Mouse (Mus musculus) forebrain, embryonic 11.5 days (tissue): Measurements from ENCODE around the gene Zfp260. TPM values are rescaled to one million over a fixed set of nuclear protein-coding genes. Genes with fewer than 3 reads are reported as not detected.

Experiments
- ATAC-seq: fragments of 200-750 bp; cut with Nextera tagmentation; replicated peaks from 2 replicates; pipeline ENCODE4 v1.8.0; 2017; ENCODE audit warnings: moderate TSS enrichment; ENCODE audit not compliant: low FRiP score
- DNase-seq: peaks from one replicate; pipeline ENCODE4 v3.0.0-alpha.2; 2017; ENCODE audit warnings: low spot score
- H3K27ac ChIP-seq: fragments of 300-500 bp; sonication (generic); 2 replicates; pipeline ENCODE4 v1.5.1; 2014; ENCODE audit warnings: low read depth, low read length
- H3K27me3 ChIP-seq: fragments of 300-500 bp; sonication (generic); 2 replicates; pipeline ENCODE4 v1.6.1; 2014; ENCODE audit warnings: mild to moderate bottlenecking, low read length, mixed read lengths; ENCODE audit not compliant: control insufficient read depth, insufficient read depth
- H3K36me3 ChIP-seq: fragments of 300-500 bp; sonication (generic); 2 replicates; pipeline ENCODE4 v1.6.1; 2014; ENCODE audit warnings: mild to moderate bottlenecking, low read length, moderate library complexity, mixed read lengths; ENCODE audit not compliant: control insufficient read depth, insufficient read depth
- H3K4me1 ChIP-seq: fragments of 300-500 bp; sonication (generic); replicated peaks from 2 replicates; pipeline ENCODE4 v1.6.1; 2014; ENCODE audit warnings: low read length, mixed read lengths; ENCODE audit not compliant: control insufficient read depth, insufficient read depth
- H3K4me2 ChIP-seq: fragments of 300-500 bp; sonication (generic); 2 replicates; pipeline ENCODE4 v1.6.1; 2014; ENCODE audit warnings: low read depth, mild to moderate bottlenecking, low read length, moderate library complexity, mixed read lengths; ENCODE audit not compliant: severe bottlenecking
- H3K4me3 ChIP-seq: fragments of 300-500 bp; sonication (generic); 2 replicates; pipeline ENCODE4 v1.5.1; 2014; ENCODE audit warnings: low read depth, low read length
- H3K9ac ChIP-seq: fragments of 300-500 bp; sonication (generic); 2 replicates; pipeline ENCODE4 v1.6.1; 2014; ENCODE audit warnings: low read length
- H3K9me3 ChIP-seq: fragments of 300-500 bp; sonication (generic); 2 replicates; pipeline ENCODE4 v1.6.1; 2016; ENCODE audit warnings: low read length, mixed read lengths; ENCODE audit not compliant: control insufficient read depth
- WGBS: fragments of 180-500 bp; shearing (Covaris S2); extraction: QIAGEN DNeasy Blood & Tissue Kit; methylation state at CpG from one replicate; pipeline ENCODE4 v1.1.7; 2014; 5-methylcytosine and 5-hydroxymethylcytosine counted together
- polyA plus RNA-seq: library from polyadenylated mRNA; unstranded; fragments of >200 nt; fragmentation: Nextera tagmentation; extraction: Ambion mirVana; gene quantifications from 2 replicates; pipeline ENCODE4 v1.2.1, GENCODE M21; 2014

The Zfp260 gene
- 121 and 124 TPM in 2 replicates for polyA plus RNA-seq

GRCm38 (mm10) chr7:30094646-30095429 is at the start of gene Zfp260:
Gene Zfp260, plus strand, starts transcription at chr7:30094777.
- Histone ChIP-seq H3K4me3 (peak within 1 kb of the TSS; percentile 60), H3K9ac (peak within 1 kb of the TSS; percentile 96), H3K27ac (peak within 1 kb of the TSS; percentile 97), H3K4me1 (peaks cover 9% of the 10 kb centered on the region; the same call in 1 of the 2 replicates), H3K9me3 (no peaks in the 10 kb centered on the region), H3K4me2 (peak within 1 kb of the TSS; percentile 62), H3K36me3 (peaks cover 5% of the 10 kb centered on the region; the same call in 1 of the 2 replicates), H3K27me3 (no peaks in the 10 kb centered on the region)
- under 1% methylated on average over 26 of the region's 26 CpGs for WGBS
- peak; percentile 78 for ATAC-seq
- DNase-seq = peak; percentile 96

GRCm38 (mm10) chr7:30048126-30048525 is 46.5 kb upstream of the Zfp260 start:
- WGBS = 92% methylated on average over 4 of the region's 4 CpGs
- no peak for DNase-seq
- Histone ChIP-seq H3K4me1 (no peaks in the 10 kb centered on the region), H3K9me3 (no peaks in the 10 kb centered on the region), H3K27me3 (no peaks in the 10 kb centered on the region), H3K4me3 (no peak overlapping the region), H3K36me3 (no peaks in the 10 kb centered on the region), H3K27ac (no peak overlapping the region), H3K9ac (no peak overlapping the region), H3K4me2 (no peak overlapping the region)
- ATAC-seq = no peak

GRCm38 (mm10) chr7:30050882-30051548 is 43.6 kb upstream of the Zfp260 start, which contains the start of gene Zfp14:
Gene Zfp14, minus strand, starts transcription at chr7:30051380.
- under 1% methylated on average over 40 of the region's 40 CpGs for WGBS
- H3K4me3 ChIP-seq = peak within 1 kb of the TSS; percentile 71

GRCm38 (mm10) chr7:30053591-30053990 is 41.0 kb upstream of the Zfp260 start:
- Histone ChIP-seq H3K4me3 (no peak overlapping the region), H3K4me2 (no peak overlapping the region), H3K4me1 (no peaks in the 10 kb centered on the region), H3K9ac (no peak overlapping the region), H3K27ac (no peak overlapping the region), H3K27me3 (no peaks in the 10 kb centered on the region), H3K36me3 (peaks cover 4% of the 10 kb centered on the region; the same call in 1 of the 2 replicates), H3K9me3 (no peaks in the 10 kb centered on the region)
- ATAC-seq (no peak), DNase-seq (no peak)
- WGBS = 18% methylated on average over 3 of the region's 3 CpGs

More at GRCm38 (mm10) chr7:30050882-30051548, 43.6 kb upstream of the Zfp260 start, which contains the start of gene Zfp14:
- H3K9ac ChIP-seq = peak within 1 kb of the TSS; percentile 77
- H3K36me3 ChIP-seq = no peaks in the 10 kb centered on the region; the same call in 1 of the 2 replicates
- H3K27me3 ChIP-seq = no peaks in the 10 kb centered on the region
- peak within 1 kb of the TSS; percentile 88 for H3K4me2 ChIP-seq
- peak within 1 kb of the TSS; percentile 78; the same call in 1 of the 2 replicates for H3K27ac ChIP-seq
- ATAC-seq (peak; percentile 99), DNase-seq (peak; percentile 93)
- no peaks in the 10 kb centered on the region for H3K9me3 ChIP-seq
- H3K4me1 ChIP-seq = no peaks in the 10 kb centered on the region

GRCm38 (mm10) chr7:30060341-30060740 is 34.2 kb upstream of the Zfp260 start:
- ATAC-seq (no peak), DNase-seq (no peak)
- H3K4me1 ChIP-seq = no peaks in the 10 kb centered on the region
- WGBS = 91% methylated on average over 6 of the region's 6 CpGs
- no peaks in the 10 kb centered on the region for H3K9me3 ChIP-seq
- H3K27ac ChIP-seq = no peak overlapping the region
- peaks cover 4% of the 10 kb centered on the region; the same call in 1 of the 2 replicates for H3K36me3 ChIP-seq
- H3K27me3 ChIP-seq = no peaks in the 10 kb centered on the region
- H3K4me3 ChIP-seq = no peak overlapping the region
- H3K4me2 ChIP-seq = no peak overlapping the region
- H3K9ac ChIP-seq = no peak overlapping the region

GRCm38 (mm10) chr7:30062478-30062877 is 32.1 kb upstream of the Zfp260 start:
- no peak for DNase-seq
- Histone ChIP-seq H3K36me3 (no peaks in the 10 kb centered on the region; the same call in 1 of the 2 replicates), H3K4me1 (no peaks in the 10 kb centered on the region), H3K9ac (no peak overlapping the region), H3K4me2 (no peak overlapping the region), H3K4me3 (no peak overlapping the region), H3K9me3 (no peaks in the 10 kb centered on the region), H3K27me3 (no peaks in the 10 kb centered on the region), H3K27ac (no peak overlapping the region)
- WGBS = 87% methylated on average over 5 of the region's 5 CpGs
- no peak for ATAC-seq

GRCm38 (mm10) chr7:30064622-30065021 is 30.0 kb upstream of the Zfp260 start:
- H3K9ac ChIP-seq = no peak overlapping the region
- H3K27me3 ChIP-seq = no peaks in the 10 kb centered on the region
- 81% methylated on average over 5 of the region's 5 CpGs for WGBS
- no peak overlapping the region for H3K4me2 ChIP-seq
- no peaks in the 10 kb centered on the region for H3K4me1 ChIP-seq
- no peaks in the 10 kb centered on the region; the same call in 1 of the 2 replicates for H3K36me3 ChIP-seq
- DNase-seq = no peak
- H3K9me3 ChIP-seq = no peaks in the 10 kb centered on the region
- ATAC-seq = no peak
- H3K27ac ChIP-seq = no peak overlapping the region
- H3K4me3 ChIP-seq = no peak overlapping the region

GRCm38 (mm10) chr7:30072146-30073028 is 22.2 kb upstream of the Zfp260 start, which contains the start of gene Zfp82:
Gene Zfp82, minus strand, starts transcription at chr7:30072900.
- WGBS = under 1% methylated on average over 48 of the region's 50 CpGs
- H3K36me3 ChIP-seq = no peaks in the 10 kb centered on the region

More at GRCm38 (mm10) chr7:30072146-30073028, 22.2 kb upstream of the Zfp260 start, which contains the start of gene Zfp82:
- Histone ChIP-seq H3K4me3 (peak within 1 kb of the TSS; percentile 71), H3K27ac (peak within 1 kb of the TSS; percentile 41; the same call in 1 of the 2 replicates), H3K27me3 (no peaks in the 10 kb centered on the region), H3K4me2 (peak within 1 kb of the TSS; percentile 96), H3K9me3 (no peaks in the 10 kb centered on the region), H3K9ac (peak within 1 kb of the TSS; percentile 77), H3K4me1 (peaks cover 3% of the 10 kb centered on the region; the same call in 1 of the 2 replicates)
- peak; percentile 91 for ATAC-seq
- DNase-seq = peak; percentile 92
